Mouse (Mus musculus) cerebral cortex, adult 2 months (tissue): Measurements from ENCODE around the gene Ttc7.

ENCODE experiments used
- WGBS: fragments of 180-500 bp; shearing (Covaris S2); methylation state at CpG from one replicate; pipeline ENCODE4 v1.1.7; 2018; 5-methylcytosine and 5-hydroxymethylcytosine counted together

Ttc7 gene

DNA sequence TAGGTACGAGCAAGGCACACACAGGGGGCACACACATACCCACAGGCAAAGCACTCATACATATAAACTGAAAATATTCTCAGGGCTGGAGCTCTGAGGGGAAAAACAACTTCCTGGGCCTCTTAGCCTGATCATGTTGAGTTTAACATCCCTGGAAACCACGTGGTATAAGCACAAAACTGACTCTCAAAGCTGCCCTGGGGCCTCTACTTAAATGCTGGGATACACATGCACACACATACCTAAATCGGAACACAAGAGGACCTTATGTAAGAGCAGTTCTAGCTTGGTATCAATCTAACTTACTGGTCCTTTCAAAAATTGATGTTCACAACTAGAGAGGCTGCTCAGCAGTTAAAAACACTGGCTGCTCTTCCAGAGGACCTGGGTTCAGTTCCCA lies 146.7 kb downstream of the Ttc7 start:
- 58% methylated on average over 3 of the region's 3 CpGs for WGBS
